Mouse (Mus musculus): ENCODE measurements around the gene Hist1h2ag. TPM values are rescaled to one million over a fixed set of nuclear protein-coding genes. Genes with fewer than 3 reads are reported as not detected.
A peak's percentile ranks its signal among the peaks of the same experiment; 100 is the strongest.

Gene Hist1h2ag
- polyA plus RNA-seq, 1 experiment from 2014 or later = 1.8 TPM

DNA sequence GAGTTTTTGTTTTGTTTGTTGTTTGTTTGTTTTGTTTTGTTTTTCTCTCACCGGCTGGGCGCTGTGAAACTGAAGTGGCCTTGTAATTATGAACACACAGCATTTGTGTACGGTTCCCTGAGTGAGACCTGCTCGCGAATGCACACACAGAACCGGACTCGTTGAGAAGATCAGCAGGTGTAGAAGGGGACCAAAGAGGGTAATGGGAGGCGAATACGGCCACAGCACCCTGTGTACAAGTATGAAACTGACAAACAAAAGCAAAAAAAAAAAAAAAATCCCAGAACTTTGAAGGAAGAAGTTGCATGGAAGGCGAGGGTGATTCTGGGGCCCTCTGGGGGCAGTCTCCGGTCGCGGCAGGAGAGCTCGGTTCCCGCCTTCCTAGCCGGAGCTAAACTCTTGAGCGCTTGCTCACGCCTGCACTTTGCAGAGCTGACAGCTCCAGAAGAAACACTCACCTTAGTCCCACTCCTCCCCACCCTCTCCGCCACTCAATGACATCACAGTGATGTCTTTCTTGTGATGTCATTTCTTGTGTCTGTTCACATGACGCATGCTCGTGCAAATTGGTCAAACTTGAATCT lies 47.3 kb downstream of the Hist1h2ag start:
- Histone ChIP-seq H3K4me2 (ENCODE audit: low read length) (peak overlapping the region; percentile 10), H3K36me3 (ENCODE audit: control insufficient read depth, insufficient read depth, low read length) (no peaks in the 10 kb centered on the region), H3K9ac (ENCODE audit: low read depth, low read length) (no peak overlapping the region), H3K9me3 (replicated peaks; ENCODE audit: control insufficient read depth, low read length, poor library complexity, severe bottlenecking) (0 out of 2 replicates have a peak, but pooled peaks cover 2% of the 10 kb centered on the region), H3K4me1 (ENCODE audit: control insufficient read depth, insufficient read depth, low read length) (no peaks in the 10 kb centered on the region), H3K27me3 (ENCODE audit: control insufficient read depth, insufficient read depth, low read depth, low read length) (peaks cover 61% of the 10 kb centered on the region), H3K4me3 (ENCODE audit: low read depth, low read length) (0 out of 2 replicates have a peak overlapping the region, but pooled peaks have one; percentile 2), H3K27ac (ENCODE audit: low read length) (no peak overlapping the region)
- WGBS = under 1% methylated on average over 21 of the region's 21 CpGs
- peak; percentile 28; the same call in 1 of the 2 replicates for ATAC-seq

DNA sequence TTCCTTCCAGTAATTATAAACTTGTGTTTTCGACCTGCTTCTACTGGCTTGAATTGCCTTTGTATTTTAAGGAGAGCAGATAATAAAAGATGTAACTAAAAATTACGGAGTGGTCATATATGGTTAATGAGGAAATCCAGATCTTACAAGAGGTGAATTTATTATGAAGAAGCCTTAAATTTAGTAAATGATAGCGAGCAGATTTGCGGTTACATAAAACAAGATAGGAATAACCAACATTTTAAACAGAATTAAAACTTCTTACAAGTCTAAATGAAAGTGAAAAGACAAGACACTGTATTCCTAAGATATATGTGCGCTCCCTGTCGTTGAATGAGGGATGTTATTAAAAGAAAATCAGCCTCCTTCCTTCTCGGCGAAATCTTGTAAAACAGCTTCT lies 47.8 kb downstream of the Hist1h2ag start:
- Histone ChIP-seq H3K4me1 (ENCODE audit: control insufficient read depth, insufficient read depth, low read length) (no peaks in the 10 kb centered on the region), H3K4me3 (ENCODE audit: low read depth, low read length) (no peak overlapping the region), H3K36me3 (ENCODE audit: control insufficient read depth, insufficient read depth, low read length) (no peaks in the 10 kb centered on the region), H3K27ac (ENCODE audit: low read length) (no peak overlapping the region), H3K4me2 (ENCODE audit: low read length) (peak overlapping the region; percentile 10), H3K9me3 (replicated peaks; ENCODE audit: control insufficient read depth, low read length, poor library complexity, severe bottlenecking) (0 out of 2 replicates have a peak, but pooled peaks cover 2% of the 10 kb centered on the region), H3K27me3 (ENCODE audit: control insufficient read depth, insufficient read depth, low read depth, low read length) (peaks cover 56% of the 10 kb centered on the region), H3K9ac (ENCODE audit: low read depth, low read length) (no peak overlapping the region)
- ATAC-seq = no peak
- WGBS = 4% methylated on average over 8 of the region's 8 CpGs

DNA sequence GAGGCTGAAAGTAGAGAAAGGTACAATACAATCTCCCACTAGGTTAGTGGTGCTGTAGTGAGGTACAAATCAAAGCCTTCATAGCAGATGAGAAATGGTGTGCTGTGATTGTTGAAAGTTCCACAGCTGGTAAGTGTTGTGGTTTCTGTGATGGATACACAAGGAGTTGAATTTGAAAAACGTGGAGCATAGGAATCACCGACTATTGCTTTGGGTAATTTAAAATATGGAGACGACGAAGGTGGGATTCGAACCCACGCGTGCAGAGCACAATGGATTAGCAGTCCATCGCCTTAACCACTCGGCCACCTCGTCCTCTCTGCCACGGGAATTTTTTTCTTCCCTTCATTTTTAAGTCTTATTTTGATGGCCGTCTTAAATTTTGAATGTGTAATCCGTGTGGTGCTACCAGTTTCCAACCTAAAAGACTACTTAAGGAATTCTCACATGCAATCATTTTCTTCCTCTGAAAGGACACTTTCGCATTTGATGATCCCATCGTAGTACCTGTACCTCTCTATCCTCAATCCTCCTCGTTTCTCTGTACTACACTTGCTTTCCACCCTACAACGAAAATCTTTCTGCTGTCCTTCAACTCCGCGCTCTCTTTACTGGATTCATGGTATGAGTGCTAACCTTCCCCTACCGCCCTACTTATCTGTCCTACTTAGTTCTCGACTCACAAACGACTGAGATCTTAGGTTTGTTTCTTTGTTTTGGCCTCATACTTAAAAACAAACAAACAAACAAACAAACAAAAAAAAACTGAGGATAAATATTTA lies 48.6 kb downstream of the Hist1h2ag start:
- no peak for ATAC-seq
- no peak overlapping the region for H3K4me3 ChIP-seq (ENCODE audit: low read depth, low read length)
- no peak overlapping the region for H3K9ac ChIP-seq (ENCODE audit: low read depth, low read length)
- 2% methylated on average over 22 of the region's 22 CpGs for WGBS
- no peaks in the 10 kb centered on the region for H3K4me1 ChIP-seq (ENCODE audit: control insufficient read depth, insufficient read depth, low read length)
- no peak overlapping the region for H3K27ac ChIP-seq (ENCODE audit: low read length)
- H3K9me3 ChIP-seq (replicated peaks; ENCODE audit: control insufficient read depth, low read length, poor library complexity, severe bottlenecking) = 0 out of 2 replicates have a peak, but pooled peaks cover 2% of the 10 kb centered on the region
- no peaks in the 10 kb centered on the region for H3K36me3 ChIP-seq (ENCODE audit: control insufficient read depth, insufficient read depth, low read length)
- H3K4me2 ChIP-seq (ENCODE audit: low read length) = no peak overlapping the region
- H3K27me3 ChIP-seq (ENCODE audit: control insufficient read depth, insufficient read depth, low read depth, low read length) = peaks cover 49% of the 10 kb centered on the region

DNA sequence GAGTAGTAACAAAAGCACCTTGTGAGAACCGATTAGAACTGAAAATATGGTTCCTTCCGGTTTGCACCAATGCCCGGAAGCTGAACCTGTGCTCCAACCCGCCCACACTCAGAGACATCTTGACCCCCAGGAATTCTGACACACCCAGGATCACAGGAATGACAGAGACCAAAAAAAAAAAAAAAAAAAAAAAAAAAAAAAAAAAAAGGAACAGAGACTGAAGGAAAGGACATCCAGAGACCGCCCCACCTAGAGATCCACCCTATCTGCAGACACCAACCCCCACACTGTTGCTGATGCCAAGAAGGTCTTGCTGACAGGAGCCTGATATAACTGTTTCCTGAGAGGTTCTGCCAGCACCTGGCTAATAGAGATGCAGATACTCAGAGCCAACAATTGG lies 50.2 kb downstream of the Hist1h2ag start:
- Histone ChIP-seq H3K9ac (ENCODE audit: low read depth, low read length) (no peak overlapping the region), H3K4me3 (ENCODE audit: low read depth, low read length) (no peak overlapping the region), H3K27me3 (ENCODE audit: control insufficient read depth, insufficient read depth, low read depth, low read length) (peaks cover 34% of the 10 kb centered on the region), H3K9me3 (replicated peaks; ENCODE audit: control insufficient read depth, low read length, poor library complexity, severe bottlenecking) (0 out of 2 replicates have a peak, but pooled peaks cover 2% of the 10 kb centered on the region), H3K4me2 (ENCODE audit: low read length) (no peak overlapping the region), H3K4me1 (ENCODE audit: control insufficient read depth, insufficient read depth, low read length) (no peaks in the 10 kb centered on the region), H3K36me3 (ENCODE audit: control insufficient read depth, insufficient read depth, low read length) (no peaks in the 10 kb centered on the region), H3K27ac (ENCODE audit: low read length) (no peak overlapping the region)
- no peak for ATAC-seq
- WGBS = 83% methylated on average over 5 of the region's 5 CpGs

Small RNA genes lying within 50 kb of the gene (microRNA-seq; reads per million reads assigned to microRNA genes)
- gene Gm26300 (not detected), gene Gm44390 (not detected), gene Gm44486 (not detected)

Other genes starting within 250 kb of the Hist1h2ag start
- gene Hist1h2bq, start 232.7 kb downstream of the Hist1h2ag start, polyA plus RNA-seq (2015; fragmentation: Nextera tagmentation; extraction: Ambion mirVana) = 3.4 and 3.5 TPM in 2 replicates
- gene Hist1h2ao, start 232.5 kb downstream of the Hist1h2ag start, polyA plus RNA-seq (2015; fragmentation: Nextera tagmentation; extraction: Ambion mirVana) = not detected in 2 replicates
- 3.7 TPM in 1 of 2 replicates, not detected in the other for gene Hist1h4m, start 231.2 kb downstream of the Hist1h2ag start, polyA plus RNA-seq (2015; fragmentation: Nextera tagmentation; extraction: Ambion mirVana)
- 2.6 and 2.8 TPM in 2 replicates for gene Hist1h4n, start 210.7 kb downstream of the Hist1h2ag start, polyA plus RNA-seq (2015; fragmentation: Nextera tagmentation; extraction: Ambion mirVana)
- gene Hist1h2ap, start 209.4 kb downstream of the Hist1h2ag start, polyA plus RNA-seq (2015; fragmentation: Nextera tagmentation; extraction: Ambion mirVana) = 276 and 359 TPM in 2 replicates
- 2.9 and 3.5 TPM in 2 replicates for gene Hist1h2br, start 209.2 kb downstream of the Hist1h2ag start, polyA plus RNA-seq (2015; fragmentation: Nextera tagmentation; extraction: Ambion mirVana)
- gene Zfp184, start 97.8 kb downstream of the Hist1h2ag start, polyA plus RNA-seq (2015; fragmentation: Nextera tagmentation; extraction: Ambion mirVana) = 12.0 and 13.7 TPM in 2 replicates
- gene Pom121l2, start 61.8 kb downstream of the Hist1h2ag start, polyA plus RNA-seq (2015; fragmentation: Nextera tagmentation; extraction: Ambion mirVana) = not detected in 2 replicates
- gene Prss16, start 33.2 kb downstream of the Hist1h2ag start, polyA plus RNA-seq (2015; fragmentation: Nextera tagmentation; extraction: Ambion mirVana) = not detected in 2 replicates
- not detected in 2 replicates for gene Hist1h2ah, start 7.4 kb downstream of the Hist1h2ag start, polyA plus RNA-seq (2015; fragmentation: Nextera tagmentation; extraction: Ambion mirVana)
- gene Hist1h2bk, start 7.1 kb downstream of the Hist1h2ag start, polyA plus RNA-seq (2015; fragmentation: Nextera tagmentation; extraction: Ambion mirVana) = 1.3 TPM in 1 of 2 replicates, not detected in the other
- gene Hist1h4i, start 1.6 kb downstream of the Hist1h2ag start, polyA plus RNA-seq (2015; fragmentation: Nextera tagmentation; extraction: Ambion mirVana) = 4.0 and 4.9 TPM in 2 replicates
- gene Hist1h2bj, start 270 bp upstream of the Hist1h2ag start, polyA plus RNA-seq (2015; fragmentation: Nextera tagmentation; extraction: Ambion mirVana) = 1.5 and 2.3 TPM in 2 replicates
- not detected in 2 replicates for gene Vmn1r188, start 41.5 kb upstream of the Hist1h2ag start, polyA plus RNA-seq (2015; fragmentation: Nextera tagmentation; extraction: Ambion mirVana)
- gene Vmn1r189, start 62.9 kb upstream of the Hist1h2ag start, polyA plus RNA-seq (2015; fragmentation: Nextera tagmentation; extraction: Ambion mirVana) = not detected in 2 replicates
- not detected in 2 replicates for gene Vmn1r191, start 141.0 kb upstream of the Hist1h2ag start, polyA plus RNA-seq (2015; fragmentation: Nextera tagmentation; extraction: Ambion mirVana)
- gene Vmn1r192, start 148.2 kb upstream of the Hist1h2ag start, polyA plus RNA-seq (2015; fragmentation: Nextera tagmentation; extraction: Ambion mirVana) = not detected in 2 replicates
- not detected in 2 replicates for gene Vmn1r193, start 180.2 kb upstream of the Hist1h2ag start, polyA plus RNA-seq (2015; fragmentation: Nextera tagmentation; extraction: Ambion mirVana)
- gene Vmn1r194, start 201.3 kb upstream of the Hist1h2ag start, polyA plus RNA-seq (2015; fragmentation: Nextera tagmentation; extraction: Ambion mirVana) = not detected in 2 replicates
- not detected in 2 replicates for gene Vmn1r195, start 227.6 kb upstream of the Hist1h2ag start, polyA plus RNA-seq (2015; fragmentation: Nextera tagmentation; extraction: Ambion mirVana)
- gene Vmn1r196, start 247.0 kb upstream of the Hist1h2ag start, polyA plus RNA-seq (2015; fragmentation: Nextera tagmentation; extraction: Ambion mirVana) = not detected in 2 replicates

Measured in midbrain, embryonic 16.5 days (tissue).